ENCODE assay signal across 10 mouse cellular contexts in genomic region chr17:50393698-50394097, GRCm38 (mm10).
DNase-seq lines count a peak whose midpoint lies in the region; ATAC-seq and TF ChIP-seq lines count a peak whose summit lies in the region.
"Had no signal": no experiment of that assay in that cellular context is flagged by ENCODE, and none has a peak within 500 bp of the region (broad histone marks: within the 10 kb centered on the region; RNA-seq: fewer than 3 reads in every experiment).

No protein-coding gene starts in this region.

- no peak for TF ChIP-seq POLR2A in limb, embryonic 14.5 days (IDR thresholded peaks at IDR 0.05; ENCODE audit: borderline replicate concordance, extremely low read depth, insufficient read depth, insufficient read length)

- H3K9me3 ChIP-seq in heart, embryonic 10.5 days: no peaks in the 10 kb centered on the region
- no peaks in the 10 kb centered on the region for H3K9me3 ChIP-seq in heart, embryonic 13.5 days
- no peaks in the 10 kb centered on the region for H3K9me3 ChIP-seq in limb, embryonic 14.5 days (ENCODE audit: control insufficient read depth, low read length)

- no peak overlapping the region for H3K27ac ChIP-seq in heart, embryonic 10.5 days
- H3K27ac ChIP-seq in heart, embryonic 13.5 days (replicated peaks): no peak overlapping the region; the same call in 1 of the 2 replicates
- H3K27ac ChIP-seq in limb, embryonic 14.5 days (replicated peaks; ENCODE audit: low read depth, low read length): no peak overlapping the region

- peak; percentile 13 for DNase-seq in heart, adult 8-10 months (ENCODE audit: low spot score)
- no peak for DNase-seq in heart, embryonic 10.5 days (ENCODE audit: low spot score)
- DNase-seq in MN1 (ENCODE audit: low spot score): peak; percentile 20
- DNase-seq in limb, embryonic 14.5 days (ENCODE audit: low spot score): peak; percentile 16
- no peak for DNase-seq in retina, embryonic 14.5 days (ENCODE audit: low spot score)
- DNase-seq in layer of hippocampus, adult 9-11 months: no peak
- DNase-seq in left cerebral cortex, adult 18-20 months (ENCODE audit: low spot score in 2 of 2): no peak
- DNase-seq: cerebellum, adult 11 months had no signal

- ATAC-seq in heart, embryonic 13.5 days (ENCODE audit: extremely low read depth, insufficient number of reproducible peaks, low FRiP score, low TSS enrichment): peak; percentile 42; the same call in 1 of the 2 replicates
- no peak for ATAC-seq in limb, embryonic 14.5 days (ENCODE audit: low FRiP score, low read depth)

- no peaks in the 10 kb centered on the region for H3K36me3 ChIP-seq in heart, embryonic 10.5 days
- no peaks in the 10 kb centered on the region for H3K36me3 ChIP-seq in heart, embryonic 13.5 days
- no peaks in the 10 kb centered on the region for H3K36me3 ChIP-seq in limb, embryonic 14.5 days (ENCODE audit: control insufficient read depth, insufficient read depth, low read length)

- WGBS in heart, embryonic 10.5 days: 61% methylated on average over 3 of the region's 3 CpGs
- WGBS in heart, embryonic 13.5 days: 30% methylated on average over 3 of the region's 3 CpGs
- WGBS in limb, embryonic 14.5 days: 65% methylated on average over 3 of the region's 3 CpGs

- H3K4me2 ChIP-seq in heart, embryonic 13.5 days: no peak overlapping the region
- no peak overlapping the region for H3K4me2 ChIP-seq in limb, embryonic 14.5 days (replicated peaks; ENCODE audit: low read depth, low read length, severe bottlenecking)

- peaks cover 9% of the 10 kb centered on the region for H3K4me1 ChIP-seq in heart, embryonic 10.5 days
- peaks cover 23% of the 10 kb centered on the region for H3K4me1 ChIP-seq in heart, embryonic 13.5 days
- no peaks in the 10 kb centered on the region for H3K4me1 ChIP-seq in limb, embryonic 14.5 days (ENCODE audit: control insufficient read depth, insufficient read depth, low read length)

- H3K9ac ChIP-seq in heart, embryonic 13.5 days: no peak overlapping the region
- H3K9ac ChIP-seq in limb, embryonic 14.5 days (ENCODE audit: low read depth, low read length, severe bottlenecking): no peak overlapping the region

- H3K27me3 ChIP-seq in heart, embryonic 10.5 days (ENCODE audit: insufficient read depth, poor library complexity, severe bottlenecking): no peaks in the 10 kb centered on the region
- no peaks in the 10 kb centered on the region for H3K27me3 ChIP-seq in heart, embryonic 13.5 days (replicated peaks)
- H3K27me3 ChIP-seq in limb, embryonic 14.5 days (ENCODE audit: control insufficient read depth, insufficient read depth, low read length): no peaks in the 10 kb centered on the region

- H3K4me3 ChIP-seq in heart, embryonic 10.5 days: no peak overlapping the region
- no peak overlapping the region for H3K4me3 ChIP-seq in heart, embryonic 13.5 days
- no peak overlapping the region for H3K4me3 ChIP-seq in limb, embryonic 14.5 days (replicated peaks; ENCODE audit: low read length)
- H3K4me3 ChIP-seq: megakaryocyte, embryonic 14.5 days had no signal

Comparison
In these comparisons a context has a peak if more than half of its experiments do, and no peak if none do; other contexts are left out.
1. DNase-seq: peak in heart, adult 8-10 months (single experiment), MN1 (single experiment) and limb, embryonic 14.5 days (single experiment); none in heart, embryonic 10.5 days (single experiment), retina, embryonic 14.5 days (single experiment), layer of hippocampus, adult 9-11 months (single experiment) and left cerebral cortex, adult 18-20 months (0 of 2).